Comparison of ENCODE assay signal across 9 mouse cellular contexts in the genomic region with DNA sequence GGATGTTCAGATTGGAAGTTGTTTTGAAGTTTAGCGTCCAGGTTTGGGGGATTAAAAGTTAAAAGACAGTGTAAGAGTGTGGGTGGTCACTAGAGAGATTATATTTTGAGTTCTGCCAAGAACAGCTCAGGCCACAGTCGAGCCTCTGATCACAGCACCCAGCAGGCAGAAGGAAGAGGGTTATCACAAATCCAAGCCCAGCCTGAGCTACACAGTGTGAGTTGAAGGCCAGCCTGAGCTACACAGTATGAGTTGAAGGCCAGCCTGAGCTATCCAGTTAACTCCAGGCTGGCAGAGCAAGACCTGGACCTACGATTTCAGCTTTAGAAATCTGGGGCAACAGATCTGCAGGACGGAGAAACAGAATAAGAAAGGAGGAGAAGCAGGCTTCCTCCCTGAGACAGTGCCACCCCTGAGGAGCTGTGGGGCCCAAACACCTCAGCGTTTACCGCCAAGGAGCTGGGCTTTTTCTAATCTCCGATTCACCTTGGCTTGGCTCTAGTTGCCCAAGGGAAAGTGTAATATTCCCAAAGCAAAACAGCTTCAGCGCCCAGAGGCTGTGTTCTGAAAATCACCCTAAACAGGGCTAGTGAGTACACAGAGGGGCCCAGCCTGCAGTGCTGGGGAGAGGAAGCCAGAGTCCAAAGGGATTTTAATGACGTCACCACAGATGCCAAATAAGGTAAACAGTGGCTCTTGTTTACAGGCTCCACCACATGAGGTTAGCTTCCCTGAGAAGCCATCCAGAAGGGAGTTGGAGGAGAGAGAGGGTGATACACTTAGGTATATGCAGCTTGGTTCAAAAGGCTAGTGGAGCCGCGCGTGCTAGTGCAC. TPM values are rescaled to one million over a fixed set of nuclear protein-coding genes. Genes with fewer than 3 reads are reported as not detected.
DNase-seq lines count a peak whose midpoint lies in the region; ATAC-seq lines count a peak whose summit lies in the region.
"Had no signal": no experiment of that assay in that cellular context is flagged by ENCODE, and none has a peak within 500 bp of the region (broad histone marks: within the 10 kb centered on the region; RNA-seq: fewer than 3 reads in every experiment).

No protein-coding gene starts in this region.

- intact Hi-C loops in left cerebral cortex, postnatal 14 days (cut with DNase I), result no loop called here

- H3K9me3 ChIP-seq in heart, embryonic 12.5 days (replicated peaks), result no peaks in the 10 kb centered on the region
- H3K9me3 ChIP-seq in hindbrain, embryonic 12.5 days (replicated peaks), result no peaks in the 10 kb centered on the region
- no peaks in the 10 kb centered on the region for H3K9me3 ChIP-seq in limb, embryonic 11.5 days (ENCODE audit: control insufficient read depth, low read length)
- H3K9me3 ChIP-seq in neural tube, embryonic 15.5 days (replicated peaks), result no peaks in the 10 kb centered on the region

- H3K27ac ChIP-seq in heart, embryonic 12.5 days (ENCODE audit: poor library complexity, severe bottlenecking), result no peak overlapping the region
- H3K27ac ChIP-seq in hindbrain, embryonic 12.5 days, result peak overlapping the region; percentile 71
- H3K27ac ChIP-seq in limb, embryonic 11.5 days (replicated peaks; ENCODE audit: low read depth, low read length), result peak overlapping the region; percentile 82
- H3K27ac ChIP-seq in neural tube, embryonic 15.5 days (replicated peaks), result peak overlapping the region; percentile 70

- 53% methylated on average over 12 of the region's 12 CpGs for WGBS in heart, embryonic 12.5 days
- 34% methylated on average over 12 of the region's 12 CpGs for WGBS in hindbrain, embryonic 12.5 days
- 39% methylated on average over 12 of the region's 12 CpGs for WGBS in limb, embryonic 11.5 days
- 39% methylated on average over 12 of the region's 12 CpGs for WGBS in neural tube, embryonic 15.5 days

- H3K27me3 ChIP-seq in heart, embryonic 12.5 days (replicated peaks), result no peaks in the 10 kb centered on the region
- no peaks in the 10 kb centered on the region for H3K27me3 ChIP-seq in hindbrain, embryonic 12.5 days
- no peaks in the 10 kb centered on the region for H3K27me3 ChIP-seq in limb, embryonic 11.5 days (ENCODE audit: control insufficient read depth, insufficient read depth, low read length)
- H3K27me3 ChIP-seq in neural tube, embryonic 15.5 days (replicated peaks), result no peaks in the 10 kb centered on the region

- peaks cover 23% of the 10 kb centered on the region for H3K4me1 ChIP-seq in heart, embryonic 12.5 days (replicated peaks)
- H3K4me1 ChIP-seq in hindbrain, embryonic 12.5 days, result peaks cover 39% of the 10 kb centered on the region
- H3K4me1 ChIP-seq in limb, embryonic 11.5 days (ENCODE audit: control insufficient read depth, insufficient read depth, low read length), result peaks cover 14% of the 10 kb centered on the region
- peaks cover 19% of the 10 kb centered on the region for H3K4me1 ChIP-seq in neural tube, embryonic 15.5 days

- H3K9ac ChIP-seq in heart, embryonic 12.5 days, result no peak overlapping the region
- H3K9ac ChIP-seq in hindbrain, embryonic 12.5 days, result no peak overlapping the region
- no peak overlapping the region for H3K9ac ChIP-seq in limb, embryonic 11.5 days (ENCODE audit: low read length)
- no peak overlapping the region for H3K9ac ChIP-seq in neural tube, embryonic 15.5 days (replicated peaks)

- no peak for ATAC-seq in heart, embryonic 12.5 days (ENCODE audit: insufficient number of reproducible peaks, low FRiP score)
- no peak for ATAC-seq in hindbrain, embryonic 12.5 days (ENCODE audit: low FRiP score)
- ATAC-seq in limb, embryonic 11.5 days (ENCODE audit: insufficient number of reproducible peaks, low FRiP score, low TSS enrichment, low read depth), result 0 out of 2 replicates have a peak, but pooled peaks have one; percentile 37
- ATAC-seq in neural tube, embryonic 15.5 days (ENCODE audit: low FRiP score), result no peak

- no peak overlapping the region for H3K4me2 ChIP-seq in heart, embryonic 12.5 days
- no peak overlapping the region for H3K4me2 ChIP-seq in hindbrain, embryonic 12.5 days (replicated peaks)
- no peak overlapping the region for H3K4me2 ChIP-seq in limb, embryonic 11.5 days (ENCODE audit: low read depth, severe bottlenecking)
- H3K4me2 ChIP-seq in neural tube, embryonic 15.5 days, result no peak overlapping the region

- DNase-seq in heart, adult 8-10 months (ENCODE audit: low spot score), result peak; percentile 51
- DNase-seq in limb, embryonic 11.5 days (ENCODE audit: low spot score), result no peak
- no peak for DNase-seq in right cerebral cortex, postnatal 4 days
- no peak for DNase-seq in adipocyte (ENCODE audit: low spot score)
- DNase-seq in left cerebral cortex, postnatal 14 days (ENCODE audit: low spot score in 2 of 2), result no peak

- H3K36me3 ChIP-seq in heart, embryonic 12.5 days, result no peaks in the 10 kb centered on the region
- H3K36me3 ChIP-seq in hindbrain, embryonic 12.5 days, result no peaks in the 10 kb centered on the region
- no peaks in the 10 kb centered on the region for H3K36me3 ChIP-seq in limb, embryonic 11.5 days (ENCODE audit: control insufficient read depth, insufficient read depth, low read length)
- no peaks in the 10 kb centered on the region for H3K36me3 ChIP-seq in neural tube, embryonic 15.5 days

- no peak overlapping the region for H3K4me3 ChIP-seq in heart, embryonic 12.5 days
- H3K4me3 ChIP-seq in hindbrain, embryonic 12.5 days, result no peak overlapping the region
- H3K4me3 ChIP-seq in limb, embryonic 11.5 days (ENCODE audit: low read depth, low read length), result no peak overlapping the region
- H3K4me3 ChIP-seq in neural tube, embryonic 15.5 days (replicated peaks), result no peak overlapping the region

RNA-seq across cellular contexts. Expression of gene Mrps23, which starts 37.5 kb away (rescaled TPM):
- 100 to 1,000 TPM; 301 to 345 (median 322) TPM for total RNA-seq in heart, adult 8-10 months (2022)
- 79.2 and 81.4 TPM in 2 replicates for polyA plus RNA-seq in heart, embryonic 12.5 days (2016; fragmentation: Nextera tagmentation; extraction: Ambion mirVana)
- polyA plus RNA-seq in hindbrain, embryonic 12.5 days (2016; fragmentation: Nextera tagmentation; extraction: Ambion mirVana), result 57.4 and 66.8 TPM in 2 replicates
- polyA plus RNA-seq in limb, embryonic 11.5 days (2014; fragmentation: Nextera tagmentation; extraction: Ambion mirVana), result 59.3 and 60.4 TPM in 2 replicates
- 64.9 and 66.2 TPM in 2 replicates for polyA plus RNA-seq in neural tube, embryonic 15.5 days (2015; fragmentation: Nextera tagmentation; extraction: Ambion mirVana)
- 10 to 100 TPM; 68.6 to 75.4 TPM for total RNA-seq in left cerebral cortex, postnatal 14 days (2021)

RNA-seq across cellular contexts. Expression of gene Ccdc182, which starts 52.2 kb away (rescaled TPM):
- not detected for total RNA-seq in heart, adult 8-10 months (2022)
- polyA plus RNA-seq in heart, embryonic 12.5 days (2016; fragmentation: Nextera tagmentation; extraction: Ambion mirVana), result 0.26 TPM in 1 of 2 replicates, not detected in the other
- 3.8 and 4.3 TPM in 2 replicates for polyA plus RNA-seq in hindbrain, embryonic 12.5 days (2016; fragmentation: Nextera tagmentation; extraction: Ambion mirVana)
- polyA plus RNA-seq in limb, embryonic 11.5 days (2014; fragmentation: Nextera tagmentation; extraction: Ambion mirVana), result 0.12 and 0.52 TPM in 2 replicates
- 0.13 and 0.15 TPM in 2 replicates for polyA plus RNA-seq in neural tube, embryonic 15.5 days (2015; fragmentation: Nextera tagmentation; extraction: Ambion mirVana)
- total RNA-seq in left cerebral cortex, postnatal 14 days (2021), result not detected
- polyA plus RNA-seq: gonadal fat pad, adult 2 months had no signal
